In the genomic region with DNA sequence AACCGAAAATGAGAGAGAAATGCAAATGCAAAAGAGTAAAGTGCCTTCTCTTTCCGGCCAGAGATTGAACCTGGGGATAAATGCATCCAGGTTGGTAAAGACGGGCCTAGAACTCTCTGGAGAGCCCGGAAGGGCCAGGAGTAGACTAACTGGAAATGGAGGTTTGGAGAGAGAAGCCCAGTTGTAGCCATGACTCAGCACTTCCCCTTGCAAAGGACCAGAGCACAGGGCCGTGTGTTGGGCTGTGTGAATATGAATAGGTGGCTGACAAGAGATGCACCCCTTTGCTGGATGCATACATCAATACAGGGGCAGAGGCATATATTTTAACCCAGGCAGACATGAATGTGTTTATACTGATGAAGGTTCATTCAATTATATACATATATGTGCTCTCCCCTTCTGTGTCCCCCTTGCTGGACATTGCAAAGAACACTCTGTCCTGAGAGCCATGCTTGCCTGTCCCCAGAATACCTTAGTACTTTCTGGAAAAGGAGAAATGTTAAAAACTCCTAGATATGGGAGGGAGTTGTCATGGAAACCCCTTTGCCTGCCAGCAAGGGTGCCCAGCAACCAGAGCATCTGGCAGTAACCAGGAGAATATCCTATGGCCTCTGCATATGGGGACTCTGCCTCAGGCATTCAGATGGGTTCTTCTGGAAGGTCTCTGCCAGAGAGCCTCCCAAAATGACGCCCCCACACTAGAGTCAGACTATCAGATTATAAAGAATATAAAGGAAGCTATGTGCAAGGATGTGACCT, we compare ENCODE assay signal across 11 mouse cellular contexts. TPM values are rescaled to one million over a fixed set of nuclear protein-coding genes. Genes with fewer than 3 reads are reported as not detected.
A peak's percentile ranks its signal among the peaks of the same experiment; 100 is the strongest.
DNase-seq lines count a peak whose midpoint lies in the region; ATAC-seq and TF ChIP-seq lines count a peak whose summit lies in the region.
"Had no signal": no experiment of that assay in that cellular context is flagged by ENCODE, and none has a peak within 500 bp of the region (broad histone marks: within the 10 kb centered on the region; RNA-seq: fewer than 3 reads in every experiment).

No protein-coding gene starts in this region.

- peaks cover 18% of the 10 kb centered on the region for H3K4me1 ChIP-seq in neural tube, embryonic 11.5 days (ENCODE audit: control insufficient read depth, insufficient read depth, low read length)
- peaks cover 6% of the 10 kb centered on the region for H3K4me1 ChIP-seq in cortical plate, adult 2 months (ENCODE audit: control insufficient read depth, insufficient read depth, low read length)
- H3K4me1 ChIP-seq in intestine, postnatal 0 days (replicated peaks; ENCODE audit: control insufficient read depth, insufficient read depth, low read length): 0 out of 2 replicates have a peak, but pooled peaks cover 7% of the 10 kb centered on the region

- no peak for TF ChIP-seq CTCF in cortical plate, adult 2 months (IDR thresholded peaks at IDR 0.05; ENCODE audit: extremely low read depth, insufficient read depth, low read length)
- TF ChIP-seq CTCF in intestine, postnatal 0 days (IDR thresholded peaks at IDR 0.05; ENCODE audit: low read depth): no peak

- no peak for ATAC-seq in neural tube, embryonic 11.5 days (ENCODE audit: insufficient read depth, low FRiP score, low TSS enrichment)
- no peak for ATAC-seq in intestine, postnatal 0 days

- WGBS in neural tube, embryonic 11.5 days: 39% methylated on average over 6 of the region's 6 CpGs
- 41% methylated on average over 6 of the region's 6 CpGs for WGBS in intestine, postnatal 0 days

- no peaks in the 10 kb centered on the region for H3K9me3 ChIP-seq in neural tube, embryonic 11.5 days (ENCODE audit: control insufficient read depth, low read length)
- H3K9me3 ChIP-seq in intestine, postnatal 0 days (ENCODE audit: control insufficient read depth): no peaks in the 10 kb centered on the region

- no peak overlapping the region for H3K4me3 ChIP-seq in neural tube, embryonic 11.5 days (ENCODE audit: low read depth, low read length)
- H3K4me3 ChIP-seq in cortical plate, adult 2 months (ENCODE audit: insufficient read depth, low read length): peak overlapping the region; percentile 97; the same call in 1 of the 2 replicates
- H3K4me3 ChIP-seq in intestine, postnatal 0 days (ENCODE audit: low read depth, low read length): no peak overlapping the region

- DNase-seq in neural tube, embryonic 11.5 days (ENCODE audit: low spot score): no peak
- no peak for DNase-seq in neural tube, embryonic 10.5 days (ENCODE audit: extremely low spot score, low spot score)
- peak; percentile 34 to 45 for DNase-seq in left cerebral cortex, postnatal 36 days (ENCODE audit: low spot score in 2 of 2)
- no peak for DNase-seq in lung, postnatal 14 days
- DNase-seq in gastrocnemius, postnatal 25 days: no peak
- DNase-seq: kidney, postnatal 10 days had no signal

- intact Hi-C loops in left cerebral cortex, postnatal 36 days (cut with DNase I): no loop called here

- no peak overlapping the region for H3K9ac ChIP-seq in neural tube, embryonic 11.5 days (ENCODE audit: low read length)
- no peak overlapping the region for H3K9ac ChIP-seq in intestine, postnatal 0 days (ENCODE audit: low read depth, low read length)

- peak overlapping the region; percentile 87; the same call in 1 of the 2 replicates for H3K4me2 ChIP-seq in neural tube, embryonic 11.5 days (ENCODE audit: low read depth)
- H3K4me2 ChIP-seq in intestine, postnatal 0 days (replicated peaks; ENCODE audit: low read depth): no peak overlapping the region

- H3K36me3 ChIP-seq in neural tube, embryonic 11.5 days (ENCODE audit: control insufficient read depth, insufficient read depth, low read length): no peaks in the 10 kb centered on the region
- H3K36me3 ChIP-seq in intestine, postnatal 0 days (ENCODE audit: control insufficient read depth, insufficient read depth): no peaks in the 10 kb centered on the region

- TF ChIP-seq POLR2A in cortical plate, adult 2 months (IDR thresholded peaks at IDR 0.05; ENCODE audit: extremely low read depth, insufficient read depth, low read length): peak; percentile 43; the same call in 1 of the 2 replicates

- H3K27me3 ChIP-seq in neural tube, embryonic 11.5 days (ENCODE audit: control insufficient read depth, insufficient read depth, low read length): peaks cover 19% of the 10 kb centered on the region
- peaks cover 54% of the 10 kb centered on the region for H3K27me3 ChIP-seq in intestine, postnatal 0 days (replicated peaks; ENCODE audit: control insufficient read depth, insufficient read depth, low read length)

- no peak overlapping the region for H3K27ac ChIP-seq in neural tube, embryonic 11.5 days (ENCODE audit: low read depth, low read length)
- peak overlapping the region; percentile 17 for H3K27ac ChIP-seq in cortical plate, adult 2 months (ENCODE audit: insufficient read depth, low read length)
- H3K27ac ChIP-seq in intestine, postnatal 0 days (ENCODE audit: low read depth, low read length): no peak overlapping the region

RNA-seq across cellular contexts. Expression of a gene that starts 4.7 kb away (rescaled TPM):
- polyA plus RNA-seq in neural tube, embryonic 11.5 days (2014; fragmentation: Nextera tagmentation; extraction: Ambion mirVana): 4.0 and 4.5 TPM in 2 replicates
- polyA plus RNA-seq in cortical plate, adult 2 months (2012; rRNA removed): 304 and 313 TPM in 2 replicates
- 100 to 1,000 TPM; 384 to 481 TPM for total RNA-seq in left cerebral cortex, postnatal 36 days (2021)
- polyA plus RNA-seq in intestine, postnatal 0 days (2015; fragmentation: Nextera tagmentation; extraction: Ambion mirVana): 0.13 and 0.29 TPM in 2 replicates
- total RNA-seq in gastrocnemius, postnatal 25 days (2021): not detected
- polyA plus RNA-seq: heart, postnatal 0 days; thymus, postnatal 0 days had no signal

RNA-seq across cellular contexts. Expression of a gene that starts 25.8 kb away (rescaled TPM):
- polyA plus RNA-seq in neural tube, embryonic 11.5 days (2014; fragmentation: Nextera tagmentation; extraction: Ambion mirVana): 0.20 TPM in 1 of 2 replicates, not detected in the other
- not detected in 2 replicates for polyA plus RNA-seq in cortical plate, adult 2 months (2012; rRNA removed)
- not detected for total RNA-seq in left cerebral cortex, postnatal 36 days (2021)
- polyA plus RNA-seq in intestine, postnatal 0 days (2015; fragmentation: Nextera tagmentation; extraction: Ambion mirVana): 0.59 and 1.3 TPM in 2 replicates
- total RNA-seq in gastrocnemius, postnatal 25 days (2021): not detected
- polyA plus RNA-seq: thymus, postnatal 0 days had no signal

RNA-seq across cellular contexts. Expression of a gene that starts 33.5 kb away (rescaled TPM):
- polyA plus RNA-seq in neural tube, embryonic 11.5 days (2014; fragmentation: Nextera tagmentation; extraction: Ambion mirVana): not detected in 2 replicates
- 0.66 and 1.4 TPM in 2 replicates for polyA plus RNA-seq in cortical plate, adult 2 months (2012; rRNA removed)
- 1 to 10 TPM in 1 of 2 experiments, not detected in 1; 1.2 TPM for total RNA-seq in left cerebral cortex, postnatal 36 days (2021)
- 0.71 and 1.2 TPM in 2 replicates for polyA plus RNA-seq in intestine, postnatal 0 days (2015; fragmentation: Nextera tagmentation; extraction: Ambion mirVana)
- not detected for total RNA-seq in gastrocnemius, postnatal 25 days (2021)
- polyA plus RNA-seq: heart, postnatal 0 days; liver, embryonic 11.5 days had no signal

Comparison
In these comparisons a context has a peak if more than half of its experiments do, and no peak if none do; other contexts are left out.
1. DNase-seq: peak in left cerebral cortex, postnatal 36 days (2 of 2); none in neural tube, embryonic 11.5 days (single experiment), neural tube, embryonic 10.5 days (single experiment), lung, postnatal 14 days (single experiment) and gastrocnemius, postnatal 25 days (single experiment).
2. RNA of a gene that starts 4.7 kb away (polyA plus RNA-seq): 304 to 313 TPM in cortical plate, adult 2 months; 4.0 to 4.5 TPM in neural tube, embryonic 11.5 days and 0.13 to 0.29 TPM in intestine, postnatal 0 days; every median in the first group is over 10 times any median in the second.